Mouse (Mus musculus) heart, adult 9 months (tissue): ENCODE data around the gene Hmgb4.

ENCODE experiments used
- DNase-seq, 2 experiments: peaks; one replicate each; pipeline ENCODE4 v3.0.0; 2022; ENCODE audit warnings: low spot score in 2 of 2

The Hmgb4 gene

GRCm38 (mm10) chr4:128227377-128228316 lies 33.1 kb downstream of the Hmgb4 start:
- DNase-seq: no peak

- DNase-seq: no peak
Observed at GRCm38 (mm10) chr4:128224453-128224852, 36.3 kb downstream of the Hmgb4 start.

GRCm38 (mm10) chr4:128217991-128218595 lies 42.7 kb downstream of the Hmgb4 start:
- DNase-seq: no peak
